Mouse (Mus musculus): ENCODE measurements at regions not wholly inside any gene's neighbourhood (a gene's known extent, or its start where the extent isn't known, plus 50 kb on each side); places are given as distances from the start of the nearest gene placed in this dataset.

DNA sequence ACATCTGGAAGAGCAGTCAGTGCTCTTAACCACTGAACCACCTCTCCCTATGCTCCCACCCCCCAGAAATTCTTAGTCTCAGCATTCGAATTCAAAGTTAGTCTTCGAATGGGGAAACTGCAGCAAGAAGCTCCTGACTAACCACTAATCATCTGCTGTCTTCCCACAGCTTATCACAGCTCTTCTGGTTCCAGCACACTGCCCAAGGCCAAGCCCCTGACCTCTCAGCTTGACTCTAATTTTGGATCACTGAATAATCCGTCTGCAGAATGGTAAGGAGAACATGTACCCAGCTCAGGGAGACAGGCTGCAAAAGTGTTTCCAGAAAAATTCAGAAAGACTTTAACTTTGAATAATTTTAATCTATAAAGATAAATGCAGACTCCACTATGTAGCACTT lies 325.8 kb upstream of the 2610001J05Rik start:
- TF ChIP-seq CTCF (IDR thresholded peaks at IDR 0.05; ENCODE audit: low read depth) (no peak), EP300 (IDR thresholded peaks at IDR 0.05; ENCODE audit: low read depth) (no peak)

Data from liver, postnatal 0 days (tissue).